Mouse (Mus musculus): ENCODE measurements around the gene Gm10322. TPM values are rescaled to one million over a fixed set of nuclear protein-coding genes. Genes with fewer than 3 reads are reported as not detected.

The Gm10322 gene
- total and polyA plus RNA-seq, 3 experiments: not detected

GRCm38 (mm10) chr10:59621355-59621754, 5.5 kb downstream of the Gm10322 start:
- ATAC-seq (ENCODE audit: extremely low read depth, insufficient number of reproducible peaks, low FRiP score, poor library complexity, severe bottlenecking): no peak

DNA sequence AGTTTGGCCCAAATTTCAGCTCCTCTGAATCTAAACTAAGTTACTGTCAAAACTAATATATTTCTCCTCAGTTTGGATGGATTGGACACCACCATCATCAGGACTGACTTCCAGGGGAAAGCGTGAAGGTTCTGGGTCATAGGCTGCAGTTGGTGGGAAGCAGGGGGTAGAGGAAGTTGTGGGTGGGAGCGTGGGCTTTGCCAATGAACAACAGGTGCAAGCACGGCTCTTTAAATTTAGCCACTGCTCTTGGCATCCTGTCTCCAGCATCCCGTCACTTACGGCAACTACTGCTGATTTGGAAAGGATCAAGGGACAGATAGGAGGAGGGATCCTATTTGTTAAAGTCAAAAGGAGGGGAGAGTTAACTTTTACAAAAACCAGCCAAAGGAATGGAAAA, 7.6 kb downstream of the Gm10322 start:
- H3K36me3 ChIP-seq (replicated peaks): no peaks in the 10 kb centered on the region
- no peak overlapping the region for H3K4me3 ChIP-seq (ENCODE audit: low read depth, low read length)
- DNase-seq (ENCODE audit: low spot score) (no peak), ATAC-seq (ENCODE audit: extremely low read depth, insufficient number of reproducible peaks, low FRiP score, poor library complexity, severe bottlenecking) (no peak)
- no peaks in the 10 kb centered on the region for H3K4me1 ChIP-seq (ENCODE audit: insufficient read depth, low read depth, low read length)
- H3K27me3 ChIP-seq (ENCODE audit: insufficient read depth, low read length): no peaks in the 10 kb centered on the region
- H3K9me3 ChIP-seq (replicated peaks): no peaks in the 10 kb centered on the region
- no peak for TF ChIP-seq TAL1 (conservative IDR thresholded peaks at IDR 0.05; ENCODE audit: low read depth, low read length)
- TF ChIP-seq CTCF (IDR thresholded peaks at IDR 0.05; ENCODE audit: low read depth, low read length): no peak
- no peak for TF ChIP-seq GATA2 (IDR thresholded peaks at IDR 0.05; ENCODE audit: borderline replicate concordance, low read depth, low read length)
- TF ChIP-seq POLR2AphosphoS5 (IDR thresholded peaks at IDR 0.05; ENCODE audit: insufficient replicate concordance, low read depth, low read length): no peak
- no peak for TF ChIP-seq GATA1 (IDR thresholded peaks at IDR 0.05; ENCODE audit: borderline replicate concordance, low read length)

More at GRCm38 (mm10) chr10:59621355-59621754, 5.5 kb downstream of the Gm10322 start:
- TF ChIP-seq GATA1 (IDR thresholded peaks at IDR 0.05; ENCODE audit: borderline replicate concordance, low read length) (no peak), POLR2AphosphoS5 (IDR thresholded peaks at IDR 0.05; ENCODE audit: insufficient replicate concordance, low read depth, low read length) (no peak), GATA2 (IDR thresholded peaks at IDR 0.05; ENCODE audit: borderline replicate concordance, low read depth, low read length) (no peak), CTCF (IDR thresholded peaks at IDR 0.05; ENCODE audit: low read depth, low read length) (no peak), TAL1 (conservative IDR thresholded peaks at IDR 0.05; ENCODE audit: low read depth, low read length) (no peak)
- DNase-seq (ENCODE audit: low spot score): no peak
- H3K27me3 ChIP-seq (ENCODE audit: insufficient read depth, low read length): no peaks in the 10 kb centered on the region
- no peak overlapping the region for H3K4me3 ChIP-seq (ENCODE audit: low read depth, low read length)
- peaks cover 3% of the 10 kb centered on the region; the same call in 1 of the 2 replicates for H3K4me1 ChIP-seq (ENCODE audit: insufficient read depth, low read depth, low read length)
- H3K9me3 ChIP-seq (replicated peaks): no peaks in the 10 kb centered on the region
- no peaks in the 10 kb centered on the region for H3K36me3 ChIP-seq (replicated peaks)

- no peak for TF ChIP-seq GATA1 (IDR thresholded peaks at IDR 0.05; ENCODE audit: borderline replicate concordance, low read length)
- TF ChIP-seq CTCF (IDR thresholded peaks at IDR 0.05; ENCODE audit: low read depth, low read length): no peak
- no peak for TF ChIP-seq TAL1 (conservative IDR thresholded peaks at IDR 0.05; ENCODE audit: low read depth, low read length)
- TF ChIP-seq GATA2 (IDR thresholded peaks at IDR 0.05; ENCODE audit: borderline replicate concordance, low read depth, low read length): no peak
- no peak for TF ChIP-seq POLR2AphosphoS5 (IDR thresholded peaks at IDR 0.05; ENCODE audit: insufficient replicate concordance, low read depth, low read length)
- no peaks in the 10 kb centered on the region for H3K9me3 ChIP-seq (replicated peaks)
- H3K4me3 ChIP-seq (ENCODE audit: low read depth, low read length): no peak overlapping the region
- H3K4me1 ChIP-seq (ENCODE audit: insufficient read depth, low read depth, low read length): no peaks in the 10 kb centered on the region
- no peaks in the 10 kb centered on the region for H3K36me3 ChIP-seq (replicated peaks)
- ATAC-seq (ENCODE audit: extremely low read depth, insufficient number of reproducible peaks, low FRiP score, poor library complexity, severe bottlenecking) (no peak), DNase-seq (ENCODE audit: low spot score) (no peak)
- H3K27me3 ChIP-seq (ENCODE audit: insufficient read depth, low read length): no peaks in the 10 kb centered on the region
These were observed 13.0 kb downstream of the Gm10322 start for GRCm38 (mm10) chr10:59628641-59629505.

GRCm38 (mm10) chr10:59629506-59629782, 13.6 kb downstream of the Gm10322 start:
- TF ChIP-seq CTCF (IDR thresholded peaks at IDR 0.05; ENCODE audit: low read depth, low read length): no peak
- TF ChIP-seq POLR2AphosphoS5 (IDR thresholded peaks at IDR 0.05; ENCODE audit: insufficient replicate concordance, low read depth, low read length): no peak
- no peaks in the 10 kb centered on the region for H3K9me3 ChIP-seq (replicated peaks)
- no peaks in the 10 kb centered on the region for H3K27me3 ChIP-seq (ENCODE audit: insufficient read depth, low read length)
- H3K4me1 ChIP-seq (ENCODE audit: insufficient read depth, low read depth, low read length): no peaks in the 10 kb centered on the region
- H3K36me3 ChIP-seq (replicated peaks): no peaks in the 10 kb centered on the region
- no peak overlapping the region for H3K4me3 ChIP-seq (ENCODE audit: low read depth, low read length)
- no peak for ATAC-seq (ENCODE audit: extremely low read depth, insufficient number of reproducible peaks, low FRiP score, poor library complexity, severe bottlenecking)
- DNase-seq (ENCODE audit: low spot score): no peak

DNA sequence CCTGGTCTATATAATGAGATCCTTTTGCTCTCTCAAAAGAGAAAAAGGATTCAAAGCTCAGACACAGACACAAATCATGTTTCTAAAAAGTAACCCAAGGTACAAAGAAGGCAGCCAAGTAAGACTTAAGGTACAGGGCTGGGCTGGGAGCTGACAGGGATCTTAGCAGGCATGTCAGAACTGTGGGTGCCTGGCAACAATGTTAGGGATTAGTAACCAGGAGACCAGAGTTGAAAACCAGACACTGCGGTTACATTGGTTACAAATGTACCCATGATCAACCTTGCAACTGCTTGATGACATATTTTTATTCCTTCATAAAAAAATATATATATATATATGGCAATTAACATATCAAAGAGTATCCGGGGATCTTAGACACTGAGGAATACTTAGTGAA, 20.2 kb downstream of the Gm10322 start:
- Histone ChIP-seq H3K4me3 (ENCODE audit: low read depth, low read length) (no peak overlapping the region), H3K36me3 (replicated peaks) (no peaks in the 10 kb centered on the region), H3K9me3 (replicated peaks) (no peaks in the 10 kb centered on the region), H3K27me3 (ENCODE audit: insufficient read depth, low read length) (no peaks in the 10 kb centered on the region), H3K4me1 (ENCODE audit: insufficient read depth, low read depth, low read length) (no peaks in the 10 kb centered on the region)
- ATAC-seq (ENCODE audit: extremely low read depth, insufficient number of reproducible peaks, low FRiP score, poor library complexity, severe bottlenecking) (no peak), DNase-seq (ENCODE audit: low spot score) (no peak)
- no peak for TF ChIP-seq CTCF (IDR thresholded peaks at IDR 0.05; ENCODE audit: low read depth, low read length)
- TF ChIP-seq GATA2 (IDR thresholded peaks at IDR 0.05; ENCODE audit: borderline replicate concordance, low read depth, low read length): no peak
- TF ChIP-seq GATA1 (IDR thresholded peaks at IDR 0.05; ENCODE audit: borderline replicate concordance, low read length): no peak
- no peak for TF ChIP-seq TAL1 (conservative IDR thresholded peaks at IDR 0.05; ENCODE audit: low read depth, low read length)
- no peak for TF ChIP-seq POLR2AphosphoS5 (IDR thresholded peaks at IDR 0.05; ENCODE audit: insufficient replicate concordance, low read depth, low read length)

DNA sequence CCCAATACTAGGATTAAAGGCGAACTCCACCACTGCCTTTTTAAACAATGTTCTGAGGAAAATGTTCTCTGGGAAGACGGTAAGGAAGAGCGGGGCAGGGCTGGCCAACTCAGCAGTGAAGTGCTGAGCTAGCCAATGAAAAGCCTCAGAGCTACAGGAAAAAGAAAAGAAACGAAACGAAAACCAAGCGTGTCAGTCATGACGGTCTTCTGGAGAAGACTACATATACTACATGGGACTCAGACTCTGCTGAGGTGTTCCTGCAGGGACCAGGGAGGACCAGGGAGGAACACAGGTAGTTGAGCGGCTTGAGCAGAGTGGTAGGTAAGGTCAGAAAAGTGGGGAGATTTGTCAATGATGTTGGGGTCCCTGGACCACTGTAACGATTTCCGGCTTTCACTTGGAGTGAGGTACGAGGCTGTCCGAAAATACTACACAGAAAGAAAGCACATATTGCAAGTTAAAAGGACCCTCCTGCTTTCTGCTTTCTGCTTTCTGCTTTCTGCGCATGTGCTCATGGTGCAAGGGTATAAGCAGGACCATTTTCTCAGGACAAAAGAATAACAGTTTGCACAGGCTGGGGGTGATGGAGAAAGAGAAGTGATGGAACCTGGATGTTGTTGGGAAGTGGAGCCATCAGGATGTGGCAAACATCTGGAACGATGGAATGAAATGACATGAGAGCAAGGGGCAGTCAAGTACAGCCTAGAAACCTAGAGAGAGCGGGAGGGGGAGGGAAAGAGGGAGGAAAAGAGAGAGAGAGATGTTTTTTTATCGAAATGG, 21.1 kb downstream of the Gm10322 start:
- Histone ChIP-seq H3K27me3 (ENCODE audit: insufficient read depth, low read length) (no peaks in the 10 kb centered on the region), H3K4me3 (ENCODE audit: low read depth, low read length) (no peak overlapping the region), H3K9me3 (replicated peaks) (no peaks in the 10 kb centered on the region), H3K4me1 (ENCODE audit: insufficient read depth, low read depth, low read length) (no peaks in the 10 kb centered on the region), H3K36me3 (replicated peaks) (no peaks in the 10 kb centered on the region)
- no peak for TF ChIP-seq GATA2 (IDR thresholded peaks at IDR 0.05; ENCODE audit: borderline replicate concordance, low read depth, low read length)
- no peak for TF ChIP-seq TAL1 (conservative IDR thresholded peaks at IDR 0.05; ENCODE audit: low read depth, low read length)
- TF ChIP-seq POLR2AphosphoS5 (IDR thresholded peaks at IDR 0.05; ENCODE audit: insufficient replicate concordance, low read depth, low read length): no peak
- TF ChIP-seq CTCF (IDR thresholded peaks at IDR 0.05; ENCODE audit: low read depth, low read length): no peak
- no peak for TF ChIP-seq GATA1 (IDR thresholded peaks at IDR 0.05; ENCODE audit: borderline replicate concordance, low read length)
- DNase-seq (ENCODE audit: low spot score) (no peak), ATAC-seq (ENCODE audit: extremely low read depth, insufficient number of reproducible peaks, low FRiP score, poor library complexity, severe bottlenecking) (no peak)
